Mouse (Mus musculus) hindbrain, embryonic 11.5 days (tissue): ENCODE measurements around the gene Ggnbp2. TPM values are rescaled to one million over a fixed set of nuclear protein-coding genes. Genes with fewer than 3 reads are reported as not detected.
"Not testable (repeated sequence)": the region's sequence is repeated elsewhere in the genome, so short reads cannot be mapped to it uniquely, and the experiment has no call there.

Experiments
- ATAC-seq: fragments of 200-750 bp; cut with Nextera tagmentation; 2 replicates; pipeline ENCODE4 v1.8.0; 2017; ENCODE audit warnings: mild to moderate bottlenecking, moderate TSS enrichment, moderate library complexity; ENCODE audit not compliant: low FRiP score
- DNase-seq: peaks from one replicate; pipeline ENCODE4 v3.0.0-alpha.2; 2015; ENCODE audit warnings: low spot score
- H3K27ac ChIP-seq: fragments of 300-500 bp; sonication (generic); 2 replicates; pipeline ENCODE4 v1.5.1; 2014; ENCODE audit warnings: mild to moderate bottlenecking, low read depth, low read length
- H3K27me3 ChIP-seq: fragments of 300-500 bp; sonication (generic); 2 replicates; pipeline ENCODE4 v1.6.1; 2014; ENCODE audit warnings: mild to moderate bottlenecking, low read length, moderate library complexity, mixed read lengths; ENCODE audit not compliant: control insufficient read depth, insufficient read depth
- H3K36me3 ChIP-seq: fragments of 300-500 bp; sonication (generic); 2 replicates; pipeline ENCODE4 v1.6.1; 2014; ENCODE audit warnings: mild to moderate bottlenecking, low read length, moderate library complexity, mixed read lengths; ENCODE audit not compliant: control insufficient read depth, insufficient read depth
- H3K4me1 ChIP-seq: fragments of 300-500 bp; sonication (generic); replicated peaks from 2 replicates; pipeline ENCODE4 v1.6.1; 2014; ENCODE audit warnings: low read length, mixed read lengths; ENCODE audit not compliant: control insufficient read depth, insufficient read depth
- H3K4me2 ChIP-seq: fragments of 300-500 bp; sonication (generic); replicated peaks from 2 replicates; pipeline ENCODE4 v1.6.1; 2014; ENCODE audit warnings: mild to moderate bottlenecking, low read depth, low read length
- H3K4me3 ChIP-seq: fragments of 300-500 bp; sonication (generic); 2 replicates; pipeline ENCODE4 v1.5.1; 2014; ENCODE audit warnings: low read depth, low read length
- H3K9ac ChIP-seq: fragments of 300-500 bp; sonication (generic); 2 replicates; pipeline ENCODE4 v1.6.1; 2014; ENCODE audit warnings: low read depth, low read length
- H3K9me3 ChIP-seq: fragments of 300-500 bp; sonication (generic); 2 replicates; pipeline ENCODE4 v1.6.1; 2016; ENCODE audit warnings: low read length; ENCODE audit not compliant: control insufficient read depth
- WGBS: fragments of 180-500 bp; shearing (Covaris S2); extraction: QIAGEN DNeasy Blood & Tissue Kit; methylation state at CpG from one replicate; pipeline ENCODE4 v1.1.7; 2014; 5-methylcytosine and 5-hydroxymethylcytosine counted together
- polyA plus RNA-seq: library from polyadenylated mRNA; unstranded; fragments of >200 nt; fragmentation: Nextera tagmentation; extraction: Ambion mirVana; gene quantifications from 2 replicates; pipeline ENCODE4 v1.2.1, GENCODE M21; 2014

Ggnbp2 gene
- polyA plus RNA-seq, 1 experiment from 2014 or later: 77.3 TPM

GRCm38 (mm10) chr11:84885238-84885637 is 14.6 kb upstream of the Ggnbp2 start:
- no peak overlapping the region for H3K9ac ChIP-seq
- no peaks in the 10 kb centered on the region for H3K9me3 ChIP-seq
- 94% methylated on average over 4 of the region's 4 CpGs for whole genome bisulfite sequencing
- no peak overlapping the region for H3K27ac ChIP-seq
- no peak overlapping the region for H3K4me3 ChIP-seq
- H3K4me2 ChIP-seq: no peak overlapping the region
- no peaks in the 10 kb centered on the region; the same call in 1 of the 2 replicates for H3K4me1 ChIP-seq
- 0 out of 2 replicates have a peak, but pooled peaks cover 4% of the 10 kb centered on the region for H3K36me3 ChIP-seq
- ATAC-seq (no peak), DNase-seq (no peak)
- H3K27me3 ChIP-seq: no peaks in the 10 kb centered on the region

GRCm38 (mm10) chr11:84882346-84882745 is 11.7 kb upstream of the Ggnbp2 start:
- DNase-seq (no peak), ATAC-seq (no peak)
- Histone ChIP-seq H3K4me2 (no peak overlapping the region), H3K4me3 (no peak overlapping the region), H3K27me3 (no peaks in the 10 kb centered on the region), H3K36me3 (no peaks in the 10 kb centered on the region), H3K9me3 (no peaks in the 10 kb centered on the region), H3K9ac (no peak overlapping the region), H3K4me1 (peaks cover 3% of the 10 kb centered on the region; the same call in 1 of the 2 replicates), H3K27ac (no peak overlapping the region)
- WGBS: 94% methylated on average over 7 of the region's 7 CpGs

- no peaks in the 10 kb centered on the region for H3K9me3 ChIP-seq
- ATAC-seq: no peak
- H3K27ac ChIP-seq: peak overlapping the region; percentile 84; the same call in 1 of the 2 replicates
- H3K9ac ChIP-seq: peak overlapping the region; percentile 89
- H3K27me3 ChIP-seq: no peaks in the 10 kb centered on the region
- H3K4me3 ChIP-seq: peak overlapping the region; percentile 84
- H3K4me1 ChIP-seq: peaks cover 3% of the 10 kb centered on the region; the same call in 1 of the 2 replicates
- no peak for DNase-seq
- H3K4me2 ChIP-seq: peak overlapping the region; percentile 84
- no peaks in the 10 kb centered on the region for H3K36me3 ChIP-seq
- 66% methylated on average over 9 of the region's 9 CpGs for WGBS
These were observed 10.4 kb upstream of the Ggnbp2 start for GRCm38 (mm10) chr11:84880971-84881370.

DNA sequence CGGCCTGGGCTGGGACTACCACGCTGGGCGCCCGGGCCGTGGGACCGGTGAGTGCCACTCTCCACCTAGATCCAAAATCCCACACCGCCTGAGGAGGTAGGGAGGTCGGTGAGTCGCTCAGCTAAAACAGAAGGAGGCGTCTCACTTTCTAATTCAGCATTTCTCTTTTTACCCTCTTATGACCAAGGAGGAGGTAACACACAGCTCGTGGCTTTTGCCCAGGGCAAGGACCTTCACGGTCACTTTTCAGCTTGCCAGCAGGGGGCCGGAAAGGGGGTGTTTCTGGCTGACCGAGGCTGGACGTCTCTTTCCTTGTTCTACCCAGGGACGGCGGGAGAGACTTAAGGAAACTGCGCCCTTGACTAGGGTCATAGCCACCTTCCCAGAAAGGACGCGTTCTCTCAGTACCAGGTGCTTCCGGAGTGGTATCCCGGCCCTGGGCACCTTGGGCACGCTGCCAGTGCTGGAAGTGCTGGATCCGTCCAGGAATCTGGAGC is 9.9 kb upstream of the Ggnbp2 start:
- Histone ChIP-seq H3K4me2 (peak overlapping the region; percentile 84), H3K27me3 (no peaks in the 10 kb centered on the region), H3K36me3 (no peaks in the 10 kb centered on the region), H3K27ac (peak overlapping the region; percentile 84), H3K4me3 (peak overlapping the region; percentile 84), H3K9me3 (no peaks in the 10 kb centered on the region), H3K4me1 (peaks cover 3% of the 10 kb centered on the region; the same call in 1 of the 2 replicates), H3K9ac (peak overlapping the region; percentile 89)
- under 1% methylated on average over 24 of the region's 24 CpGs for WGBS
- DNase-seq (peak; percentile 73), ATAC-seq (peak; percentile 58)

- WGBS: under 1% methylated on average over 72 of the region's 81 CpGs
- peak within 1 kb of the TSS; percentile 89 for H3K9ac ChIP-seq
These were observed 9.3 kb upstream of the Ggnbp2 start, which contains the start of the genes Myo19 and Pigw for GRCm38 (mm10) chr11:84879772-84880464. TSS of gene Myo19 (plus strand) at chr11:84880148. TSS of gene Pigw (minus strand) at chr11:84880285.

GRCm38 (mm10) chr11:84879007-84879771 is 8.6 kb upstream of the Ggnbp2 start:
- no peaks in the 10 kb centered on the region for H3K27me3 ChIP-seq
- peaks cover 3% of the 10 kb centered on the region; the same call in 1 of the 2 replicates for H3K4me1 ChIP-seq
- H3K9ac ChIP-seq: peak overlapping the region; percentile 89
- H3K4me2 ChIP-seq: peak overlapping the region; percentile 84
- H3K9me3 ChIP-seq: no peaks in the 10 kb centered on the region
- peak overlapping the region; percentile 84; the same call in 1 of the 2 replicates for H3K27ac ChIP-seq
- no peak for DNase-seq
- 22% methylated on average over 7 of the region's 7 CpGs for whole genome bisulfite sequencing
- H3K4me3 ChIP-seq: peak overlapping the region; percentile 84
- no peak for ATAC-seq
- no peaks in the 10 kb centered on the region for H3K36me3 ChIP-seq

More at GRCm38 (mm10) chr11:84879772-84880464, 9.3 kb upstream of the Ggnbp2 start, which contains the start of the genes Myo19 and Pigw:
- Histone ChIP-seq H3K4me2 (peak within 1 kb of the TSS; percentile 84), H3K4me3 (peak within 1 kb of the TSS; percentile 84), H3K27me3 (no peaks in the 10 kb centered on the region), H3K9me3 (no peaks in the 10 kb centered on the region), H3K36me3 (no peaks in the 10 kb centered on the region), H3K4me1 (peaks cover 3% of the 10 kb centered on the region; the same call in 1 of the 2 replicates), H3K27ac (peak within 1 kb of the TSS; percentile 84)
- DNase-seq: peak; percentile 88
- ATAC-seq: peak; percentile 95

DNA sequence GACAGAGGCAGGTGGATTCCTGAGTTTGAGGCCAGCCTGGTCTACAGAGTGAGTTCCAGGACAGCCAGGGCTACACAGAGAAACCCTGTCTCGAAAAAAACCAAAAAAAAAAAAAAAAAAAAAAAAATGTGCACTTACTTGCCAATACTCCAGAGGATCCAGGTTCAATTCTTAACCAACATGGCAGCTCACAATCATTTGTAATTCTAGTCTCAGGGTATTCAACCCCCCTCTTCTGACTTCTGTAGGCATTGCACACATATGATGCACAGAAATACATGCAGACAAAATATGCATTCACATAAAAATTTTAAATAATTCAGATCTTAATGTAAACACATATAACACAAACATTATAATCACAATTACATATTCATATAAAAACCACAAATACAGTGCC is 5.4 kb upstream of the Ggnbp2 start:
- not testable (repeated sequence) for H3K4me2 ChIP-seq, H3K36me3 ChIP-seq, H3K27me3 ChIP-seq, H3K4me3 ChIP-seq, ATAC-seq, H3K4me1 ChIP-seq, H3K9ac ChIP-seq, H3K9me3 ChIP-seq, DNase-seq, H3K27ac ChIP-seq
- no CpG with 5 or more reads among the region's 1 CpGs for WGBS

- H3K36me3 ChIP-seq: no peaks in the 10 kb centered on the region
- H3K27ac ChIP-seq: no peak overlapping the region
- 76% methylated on average over 1 of the region's 1 CpGs for WGBS
- ATAC-seq (no peak), DNase-seq (no peak)
- H3K4me1 ChIP-seq: no peaks in the 10 kb centered on the region; the same call in 1 of the 2 replicates
- H3K4me3 ChIP-seq: no peak overlapping the region
- H3K27me3 ChIP-seq: no peaks in the 10 kb centered on the region
- H3K4me2 ChIP-seq: no peak overlapping the region
- H3K9ac ChIP-seq: no peak overlapping the region
- H3K9me3 ChIP-seq: no peaks in the 10 kb centered on the region
These were observed 2.6 kb upstream of the Ggnbp2 start for GRCm38 (mm10) chr11:84873042-84873833.
